Comparison of ENCODE assay signal across 19 mouse cellular contexts in genomic region chr10:111806916-111807315, GRCm38 (mm10).
DNase-seq lines count a peak whose midpoint lies in the region; ATAC-seq and TF ChIP-seq lines count a peak whose summit lies in the region.
"Had no signal": no experiment of that assay in that cellular context is flagged by ENCODE, and none has a peak within 500 bp of the region (broad histone marks: within the 10 kb centered on the region; RNA-seq: fewer than 3 reads in every experiment).

No protein-coding gene starts in this region.

- H3K9ac ChIP-seq in heart, postnatal 0 days (replicated peaks; ENCODE audit: low read depth, low read length): no peak overlapping the region
- H3K9ac ChIP-seq in lung, embryonic 16.5 days (ENCODE audit: low read length): no peak overlapping the region
- no peak overlapping the region for H3K9ac ChIP-seq in limb, embryonic 13.5 days
- H3K9ac ChIP-seq: embryonic facial prominence, embryonic 15.5 days; hindbrain, embryonic 15.5 days; lung, embryonic 15.5 days; neural tube, embryonic 12.5 days; stomach, embryonic 15.5 days had no signal

- ATAC-seq in heart, postnatal 0 days (ENCODE audit: insufficient read depth, low read depth): no peak
- peak; percentile 45; the same call in 1 of the 2 replicates for ATAC-seq in lung, embryonic 16.5 days (ENCODE audit: low read depth)
- no peak for ATAC-seq in limb, embryonic 13.5 days (ENCODE audit: low FRiP score, low read depth)
- ATAC-seq: intestine, postnatal 0 days had no signal

- TF ChIP-seq CTCF in heart, postnatal 0 days (IDR thresholded peaks at IDR 0.05; ENCODE audit: low read depth): no peak

- 24% methylated on average over 5 of the region's 5 CpGs for WGBS in heart, postnatal 0 days
- 18% methylated on average over 5 of the region's 5 CpGs for WGBS in lung, embryonic 16.5 days
- WGBS in limb, embryonic 13.5 days: 48% methylated on average over 5 of the region's 5 CpGs

- no peaks in the 10 kb centered on the region for H3K9me3 ChIP-seq in heart, postnatal 0 days (replicated peaks; ENCODE audit: control insufficient read depth, low read length)
- no peaks in the 10 kb centered on the region for H3K9me3 ChIP-seq in lung, embryonic 16.5 days (ENCODE audit: control insufficient read depth, low read length)
- H3K9me3 ChIP-seq in limb, embryonic 13.5 days: no peaks in the 10 kb centered on the region
- H3K9me3 ChIP-seq: embryonic facial prominence, embryonic 15.5 days; forebrain, embryonic 10.5 days; hindbrain, embryonic 15.5 days; lung, embryonic 15.5 days; midbrain, embryonic 10.5 days; neural tube, embryonic 12.5 days; stomach, embryonic 15.5 days had no signal

- H3K27me3 ChIP-seq in heart, postnatal 0 days (ENCODE audit: control insufficient read depth, insufficient read depth, low read length): no peaks in the 10 kb centered on the region
- H3K27me3 ChIP-seq in lung, embryonic 16.5 days (ENCODE audit: control insufficient read depth, insufficient read depth, low read depth, low read length): no peaks in the 10 kb centered on the region
- H3K27me3 ChIP-seq in limb, embryonic 13.5 days: no peaks in the 10 kb centered on the region
- H3K27me3 ChIP-seq: embryonic facial prominence, embryonic 15.5 days; hindbrain, embryonic 15.5 days; lung, embryonic 15.5 days; neural tube, embryonic 12.5 days; stomach, embryonic 15.5 days had no signal

- peaks cover 12% of the 10 kb centered on the region; the same call in 1 of the 2 replicates for H3K4me1 ChIP-seq in heart, postnatal 0 days (ENCODE audit: control insufficient read depth, insufficient read depth)
- peaks cover 11% of the 10 kb centered on the region for H3K4me1 ChIP-seq in lung, embryonic 16.5 days (replicated peaks; ENCODE audit: control insufficient read depth, insufficient read depth, low read length)
- peaks cover 13% of the 10 kb centered on the region for H3K4me1 ChIP-seq in limb, embryonic 13.5 days
- H3K4me1 ChIP-seq: stomach, embryonic 15.5 days had no signal

- H3K36me3 ChIP-seq in heart, postnatal 0 days (replicated peaks; ENCODE audit: control insufficient read depth, insufficient read depth, low read length): no peaks in the 10 kb centered on the region
- H3K36me3 ChIP-seq in lung, embryonic 16.5 days (ENCODE audit: control insufficient read depth, insufficient read depth, low read length): no peaks in the 10 kb centered on the region
- H3K36me3 ChIP-seq in limb, embryonic 13.5 days: no peaks in the 10 kb centered on the region
- H3K36me3 ChIP-seq: embryonic facial prominence, embryonic 15.5 days; forebrain, embryonic 10.5 days; hindbrain, embryonic 15.5 days; lung, embryonic 15.5 days; midbrain, embryonic 10.5 days; neural tube, embryonic 12.5 days; stomach, embryonic 15.5 days had no signal

- no peak overlapping the region for H3K4me3 ChIP-seq in heart, postnatal 0 days (ENCODE audit: low read depth, low read length)
- H3K4me3 ChIP-seq in lung, embryonic 16.5 days (ENCODE audit: low read length): no peak overlapping the region
- H3K4me3 ChIP-seq in limb, embryonic 13.5 days: no peak overlapping the region
- H3K4me3 ChIP-seq: embryonic facial prominence, embryonic 15.5 days; forebrain, embryonic 10.5 days; hindbrain, embryonic 15.5 days; lung, embryonic 15.5 days; midbrain, embryonic 10.5 days; neural tube, embryonic 12.5 days; stomach, embryonic 15.5 days had no signal

- H3K4me2 ChIP-seq in heart, postnatal 0 days (ENCODE audit: low read depth, low read length): no peak overlapping the region
- no peak overlapping the region for H3K4me2 ChIP-seq in lung, embryonic 16.5 days (ENCODE audit: low read depth, low read length)
- no peak overlapping the region for H3K4me2 ChIP-seq in limb, embryonic 13.5 days (replicated peaks)
- H3K4me2 ChIP-seq: embryonic facial prominence, embryonic 15.5 days; hindbrain, embryonic 15.5 days; lung, embryonic 15.5 days; neural tube, embryonic 12.5 days; stomach, embryonic 15.5 days had no signal

- peak; percentile 46 for DNase-seq in embryo, embryonic 10 days (ENCODE audit: low spot score)
- DNase-seq in embryo, embryonic 9.5 days (ENCODE audit: extremely low spot score): no peak
- DNase-seq in heart, postnatal 0 days (ENCODE audit: low spot score): peak; percentile 35
- DNase-seq in heart, adult 9 months (ENCODE audit: low spot score in 2 of 2): no peak
- DNase-seq in lung, postnatal 25 days (ENCODE audit: low spot score): no peak
- DNase-seq in right cerebral cortex, postnatal 14 days: no peak
- DNase-seq: cerebellum, adult 11 months; cerebellum, postnatal 36 days; thymus, adult 2 months had no signal

- no peak for TF ChIP-seq EP300 in heart, postnatal 0 days (IDR thresholded peaks at IDR 0.05; ENCODE audit: low read depth)

- 0 out of 2 replicates have a peak overlapping the region, but pooled peaks have one; percentile 17 for H3K27ac ChIP-seq in heart, postnatal 0 days (ENCODE audit: low read depth)
- H3K27ac ChIP-seq in lung, embryonic 16.5 days (ENCODE audit: low read length): peak overlapping the region; percentile 5; the same call in 1 of the 2 replicates
- H3K27ac ChIP-seq in limb, embryonic 13.5 days: peak overlapping the region; percentile 15; the same call in 1 of the 2 replicates
- H3K27ac ChIP-seq: embryonic facial prominence, embryonic 15.5 days; forebrain, embryonic 10.5 days; hindbrain, embryonic 15.5 days; lung, embryonic 15.5 days; midbrain, embryonic 10.5 days; neural tube, embryonic 12.5 days; stomach, embryonic 15.5 days had no signal

Comparison
In these comparisons a context has a peak if more than half of its experiments do, and no peak if none do; other contexts are left out.
1. DNase-seq: peak in embryo, embryonic 10 days (single experiment) and heart, postnatal 0 days (single experiment); none in embryo, embryonic 9.5 days (single experiment), heart, adult 9 months (0 of 2), lung, postnatal 25 days (single experiment) and right cerebral cortex, postnatal 14 days (single experiment).
2. Peak in every context shown above with its lines, with median percentiles within 50 percentile points of each other: H3K27ac ChIP-seq.